Mouse (Mus musculus) hematopoietic stem cell, adult 5-6 weeks (primary cell): ENCODE measurements at regions not wholly inside any gene's neighbourhood (a gene's known extent, or its start where the extent isn't known, plus 50 kb on each side); places are given as distances from the start of the nearest gene placed in this dataset.

ENCODE experiments used
- ATAC-seq, 2 experiments: fragments of 125-278 bp in 1 of 2; replicated peaks in 1 of 2; 2 replicates each; pipeline ENCODE4 v1.8.0; 2016 to 2017; ENCODE audit warnings: inconsistent platforms in 2 of 2, mild to moderate bottlenecking in 2 of 2, moderate number of reproducible peaks in 2 of 2, low read depth in 1 of 2, moderate TSS enrichment in 1 of 2; ENCODE audit not compliant: low FRiP score in 2 of 2, poor library complexity in 2 of 2, severe bottlenecking in 2 of 2, insufficient read depth in 1 of 2, low TSS enrichment in 1 of 2

DNA sequence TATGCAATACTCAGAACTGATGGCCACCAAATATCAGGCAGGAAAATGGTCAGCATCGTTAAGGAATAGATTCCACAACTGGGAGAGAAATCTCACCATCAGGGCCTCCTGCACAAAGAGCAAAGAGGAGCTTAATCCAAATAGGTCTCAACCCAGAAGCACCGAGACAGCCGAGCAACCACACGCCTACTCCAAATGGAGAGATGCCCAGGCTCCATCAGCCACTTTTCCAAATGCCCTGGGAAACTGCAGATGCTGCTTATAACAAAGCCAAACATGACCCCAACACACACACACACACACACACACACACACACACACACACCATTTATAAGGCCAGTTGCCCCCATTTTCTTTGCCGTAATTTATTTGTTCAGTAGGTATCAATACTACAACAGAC, 136.2 kb upstream of the Castor2 start:
- no peak for ATAC-seq

DNA sequence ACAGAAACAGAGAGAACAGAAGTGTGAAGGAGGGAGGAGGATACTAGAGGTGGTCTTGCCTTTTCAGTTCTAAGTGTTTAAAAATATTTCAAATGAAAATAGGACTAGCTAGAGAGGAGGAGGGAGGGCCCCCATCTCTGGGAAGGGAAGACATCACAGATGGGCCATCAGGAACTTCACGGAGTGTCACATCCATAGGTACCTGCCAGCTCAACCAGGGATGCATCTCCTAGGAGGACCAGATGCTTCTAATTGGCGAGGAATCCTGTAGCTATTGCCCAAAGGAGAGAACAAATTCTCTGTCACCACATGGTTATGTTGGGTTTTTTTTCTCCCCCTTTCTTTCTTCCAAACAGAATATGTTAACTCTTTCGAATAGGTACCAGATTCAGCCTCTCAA, 158.7 kb upstream of the Castor2 start:
- ATAC-seq = no peak

DNA sequence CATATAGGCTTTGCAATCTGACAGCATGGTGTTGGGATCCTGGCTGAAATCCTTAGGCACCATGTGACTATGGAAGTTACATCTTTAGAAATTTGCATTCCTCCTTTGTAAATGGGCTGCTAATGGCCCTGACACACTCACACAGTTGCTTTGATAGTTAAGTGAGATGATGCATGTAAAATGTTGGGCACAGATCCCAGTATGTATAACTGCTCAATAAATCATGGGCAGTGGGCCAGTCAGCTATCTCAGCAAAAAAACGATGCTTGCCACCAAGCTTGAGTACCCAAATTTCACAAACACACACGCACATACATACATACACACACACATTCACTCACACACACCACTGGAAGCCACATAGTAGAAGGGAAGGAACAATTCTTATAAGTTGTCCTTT, 159.5 kb upstream of the Castor2 start:
- ATAC-seq = no peak

DNA sequence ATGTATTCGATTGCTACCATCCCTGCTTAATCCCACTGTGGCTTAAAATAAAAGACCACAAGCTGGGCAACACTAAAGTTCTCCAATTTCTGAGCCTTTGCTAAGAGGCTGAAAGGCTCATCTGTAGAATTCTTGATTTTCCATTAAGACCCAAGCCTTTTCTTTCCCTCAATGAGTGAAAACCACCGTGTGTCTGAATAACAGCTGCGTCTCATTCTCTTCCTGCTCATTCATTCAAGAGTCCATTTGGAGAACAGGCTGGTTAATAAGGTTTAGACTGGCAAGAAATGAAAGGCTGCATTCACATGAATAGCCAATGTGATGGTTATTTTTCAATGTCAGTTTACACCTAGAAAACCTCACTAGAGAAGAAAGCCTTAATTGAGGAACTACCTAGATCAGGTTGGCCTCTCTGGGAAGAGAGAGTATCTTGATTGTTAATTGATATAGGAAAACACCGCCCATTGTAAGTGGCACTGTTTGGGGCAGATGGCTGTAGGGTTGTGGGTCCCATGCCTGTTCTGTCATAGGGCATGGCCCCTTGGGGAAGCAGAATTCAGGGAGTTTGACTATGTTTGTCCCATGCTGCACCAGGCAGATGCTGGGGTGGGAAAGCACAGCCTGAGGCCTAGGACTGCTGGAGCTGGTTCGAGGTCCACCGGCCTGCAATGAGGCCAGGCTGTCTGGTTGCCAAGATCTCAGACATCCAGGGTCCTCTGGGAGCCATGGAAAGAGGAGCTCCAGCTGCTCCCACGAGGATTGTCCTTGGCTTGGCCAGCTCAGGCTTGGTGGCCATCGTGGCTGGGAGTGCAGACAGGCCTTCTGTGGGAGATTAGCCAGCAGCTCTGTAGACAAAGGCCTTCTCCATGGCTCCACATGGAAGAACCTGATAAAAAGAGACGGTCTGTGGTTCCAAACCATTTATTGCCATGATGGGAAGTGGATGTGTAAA, 161.3 kb upstream of the Castor2 start:
- ATAC-seq = no peak

DNA sequence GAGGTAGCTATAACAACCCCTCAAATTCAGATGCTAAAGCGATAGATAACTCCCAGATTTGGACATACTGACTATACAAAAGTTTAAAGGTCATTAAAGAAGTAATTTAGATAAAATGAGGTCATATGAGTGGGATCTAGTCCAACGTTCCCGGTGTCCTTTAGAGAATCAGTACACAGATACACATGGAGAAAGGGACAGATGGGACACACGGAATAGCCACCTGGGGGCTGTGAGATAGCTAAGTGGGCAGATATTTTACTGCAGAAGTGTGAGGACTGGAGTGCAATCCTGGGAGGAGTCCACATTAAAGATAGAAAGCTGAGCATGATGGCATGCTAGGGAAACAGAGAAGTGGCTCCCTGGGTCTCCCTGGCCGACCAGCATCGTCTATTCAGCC, 164.1 kb upstream of the Castor2 start:
- no peak for ATAC-seq

DNA sequence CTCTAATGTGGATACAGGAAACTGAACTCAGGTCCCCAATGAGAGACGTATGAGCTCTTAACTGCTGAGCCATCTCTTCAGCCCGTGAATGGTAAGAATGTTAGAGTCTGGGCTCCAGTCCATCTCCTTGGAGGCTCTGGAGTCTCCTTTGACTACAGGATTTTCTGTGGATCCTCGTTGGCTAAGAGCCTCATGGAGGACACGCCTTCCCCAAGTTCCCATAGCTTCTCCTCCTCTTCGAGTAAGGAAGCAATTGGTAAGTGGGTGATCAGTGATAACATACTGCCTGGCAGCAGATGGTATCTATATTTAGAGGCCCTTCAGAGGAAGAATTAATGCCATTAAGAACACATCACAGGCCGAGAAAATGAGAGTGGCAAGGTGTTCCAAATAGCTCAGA, 164.5 kb upstream of the Castor2 start:
- ATAC-seq = no peak

DNA sequence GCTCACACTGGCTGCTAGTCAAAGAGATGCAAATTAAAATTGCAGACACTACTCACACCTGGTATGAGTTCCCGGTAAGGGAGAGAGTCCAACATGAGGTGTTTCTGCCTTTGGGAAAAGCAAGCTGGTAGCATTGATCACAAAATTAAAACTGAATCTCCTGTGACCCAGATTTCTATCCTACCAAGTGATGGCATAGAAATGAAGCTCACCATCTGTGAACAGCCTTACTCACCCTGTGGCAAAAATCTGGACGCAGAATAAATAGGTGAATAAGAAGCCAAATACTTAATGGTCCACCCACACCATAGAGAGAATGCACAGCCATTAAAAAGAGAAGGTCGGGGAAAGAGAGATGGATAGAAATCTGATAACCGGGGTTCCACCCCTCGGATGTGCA, 169.4 kb upstream of the Castor2 start:
- no peak for ATAC-seq

DNA sequence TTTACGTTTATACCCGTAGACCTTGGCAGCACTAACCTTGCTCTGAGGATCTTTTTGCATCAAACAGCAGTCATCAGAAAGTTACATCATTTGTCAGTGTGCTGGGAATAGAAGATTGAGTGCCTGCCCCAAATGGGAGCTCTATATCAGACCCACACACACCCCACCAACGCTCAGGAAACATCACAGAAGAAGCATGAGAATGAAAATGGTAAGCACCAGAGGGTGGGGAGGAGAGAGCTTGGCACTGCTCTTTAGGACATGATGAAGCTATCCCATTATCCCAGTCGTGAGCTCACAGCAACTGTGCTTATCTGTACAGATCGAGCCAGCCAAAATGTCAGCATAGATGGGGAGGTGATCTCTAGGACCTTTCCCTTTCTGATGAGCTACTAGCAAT, 172.5 kb upstream of the Castor2 start:
- ATAC-seq = no peak

DNA sequence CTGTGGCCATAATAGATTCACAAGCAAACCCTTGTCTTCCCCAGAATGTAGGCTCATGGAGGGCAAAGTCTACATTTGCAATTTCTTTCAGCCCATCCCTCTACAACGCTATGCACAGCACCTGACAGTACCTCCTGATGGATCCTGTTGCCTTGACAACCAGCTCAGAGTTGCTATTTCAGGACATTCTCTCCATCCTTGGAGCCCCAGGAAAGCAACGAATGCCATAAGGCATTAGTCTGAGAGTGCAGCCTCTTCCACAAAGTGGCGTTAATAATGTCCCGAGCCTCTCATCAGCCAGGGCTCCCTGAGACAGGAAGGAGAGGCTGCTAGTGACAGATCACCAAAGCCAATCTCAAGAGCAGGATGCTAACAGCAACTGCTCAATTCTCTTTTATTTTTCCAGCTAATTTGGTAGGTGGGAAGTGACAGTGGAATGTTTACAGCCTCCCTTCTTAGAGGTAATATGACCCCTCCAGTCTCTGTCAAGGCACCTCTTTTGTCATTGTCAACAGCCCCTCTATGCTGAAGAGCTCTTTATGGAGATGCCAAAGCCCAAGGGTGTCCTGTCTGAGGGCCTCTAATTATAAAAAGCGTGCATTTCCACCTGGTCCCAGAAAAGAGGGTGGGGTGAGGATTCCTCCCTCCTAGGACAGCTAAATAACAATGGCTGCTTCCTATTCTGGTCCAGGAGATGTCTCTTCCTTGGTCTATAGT, 174.2 kb upstream of the Castor2 start:
- ATAC-seq = no peak

DNA sequence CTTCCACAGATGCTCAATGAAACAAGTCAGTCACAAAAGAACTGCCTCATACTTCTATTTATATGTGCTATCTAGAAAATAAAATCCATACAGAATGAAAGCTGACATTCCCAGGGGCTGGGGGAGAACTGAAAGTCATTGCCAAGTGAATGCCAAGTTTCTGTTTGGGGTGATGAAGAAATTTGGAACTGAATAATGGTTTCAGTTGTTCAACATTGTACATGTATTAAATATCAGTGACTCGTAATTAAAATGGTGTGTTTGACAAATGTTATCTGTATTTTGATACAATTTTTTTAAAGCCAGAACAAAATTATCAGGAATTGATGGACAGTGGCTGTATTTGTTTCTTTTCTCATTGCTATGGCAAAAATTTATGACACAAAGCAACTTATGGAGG, 177.3 kb upstream of the Castor2 start:
- ATAC-seq = no peak

DNA sequence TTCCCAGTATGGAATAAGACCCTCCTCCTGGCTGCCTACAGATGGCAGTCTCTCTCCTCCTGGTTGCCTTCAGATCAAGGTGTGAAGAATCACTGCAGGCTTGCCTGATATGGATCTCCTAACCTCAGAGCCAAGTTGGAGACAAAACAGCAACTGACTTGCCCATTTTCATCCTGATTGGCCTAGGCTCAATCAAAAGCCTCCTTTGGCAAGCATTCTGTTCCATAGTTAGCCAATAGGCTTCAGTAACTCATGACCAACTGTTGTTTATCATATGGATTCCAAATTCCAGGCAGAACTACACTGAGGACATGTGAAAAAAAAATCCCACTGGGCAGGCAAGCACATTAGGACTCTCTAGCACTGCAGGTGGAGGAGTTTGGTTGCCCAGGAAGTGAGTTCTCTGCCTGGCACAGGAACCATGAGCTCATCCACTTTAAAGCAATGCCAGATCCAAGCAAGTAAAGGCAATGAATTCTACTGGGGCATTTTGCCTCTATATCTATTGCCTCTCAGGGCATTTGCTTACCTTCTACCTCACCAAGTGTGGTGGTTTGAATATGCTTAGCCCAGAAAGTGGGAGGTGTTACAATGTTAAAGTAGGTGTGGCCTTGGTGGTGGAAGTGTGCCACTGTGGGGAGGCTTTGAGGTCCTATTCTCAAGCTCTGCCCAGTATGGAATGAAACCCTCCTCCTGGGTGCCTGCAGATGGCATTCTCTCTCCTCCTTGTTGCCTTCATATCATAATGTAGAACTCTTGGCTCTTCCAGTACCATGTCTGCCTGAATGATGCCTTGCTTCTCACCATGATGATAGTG, 183.6 kb upstream of the Castor2 start:
- ATAC-seq = no peak

DNA sequence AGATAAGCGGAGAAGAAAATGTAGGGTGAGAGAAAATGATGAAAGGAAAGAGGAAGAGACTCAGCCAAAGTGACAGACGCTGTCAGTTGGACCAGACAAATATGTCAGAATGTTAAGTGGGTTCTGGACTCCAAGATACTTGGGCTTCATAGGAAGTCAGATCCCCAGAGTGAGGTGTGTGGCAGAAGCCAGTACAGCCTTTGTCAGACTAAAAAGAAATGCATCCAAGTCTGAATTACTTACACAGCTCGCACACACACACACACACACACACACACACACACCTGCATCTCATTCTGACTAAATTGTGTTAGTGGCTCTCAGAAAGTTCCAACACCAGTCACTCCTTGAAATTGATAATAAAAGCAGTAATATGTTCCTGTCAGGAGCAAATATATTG, 192.1 kb upstream of the Castor2 start:
- ATAC-seq = no peak

DNA sequence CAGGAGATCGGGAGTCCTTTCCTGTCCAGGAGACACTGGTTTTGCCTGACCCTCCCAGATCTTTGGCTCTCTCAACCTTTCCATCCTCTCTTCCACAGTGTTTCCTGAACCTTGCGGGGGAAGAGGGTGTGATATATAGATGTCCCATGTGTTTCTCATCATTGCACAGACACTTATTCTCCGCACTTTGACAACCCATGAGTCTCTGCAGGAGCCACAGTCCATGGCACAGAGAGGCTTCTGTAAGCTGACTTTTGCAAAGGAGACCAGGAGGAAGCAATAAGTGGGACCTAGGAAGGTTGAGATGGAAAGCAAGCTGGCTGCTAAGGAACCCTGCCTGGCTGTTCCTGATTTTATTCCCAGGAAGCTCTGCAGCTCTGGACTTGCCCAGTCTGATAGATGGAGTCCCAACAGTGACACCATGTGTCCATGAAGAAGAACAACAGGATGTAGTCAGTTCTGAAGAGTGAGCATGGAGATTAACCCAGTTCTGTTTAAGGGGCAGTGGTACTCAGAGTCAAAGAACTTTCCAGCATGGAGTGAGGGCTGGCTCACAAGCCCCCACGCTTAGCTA, 201.4 kb upstream of the Castor2 start:
- ATAC-seq = no peak

DNA sequence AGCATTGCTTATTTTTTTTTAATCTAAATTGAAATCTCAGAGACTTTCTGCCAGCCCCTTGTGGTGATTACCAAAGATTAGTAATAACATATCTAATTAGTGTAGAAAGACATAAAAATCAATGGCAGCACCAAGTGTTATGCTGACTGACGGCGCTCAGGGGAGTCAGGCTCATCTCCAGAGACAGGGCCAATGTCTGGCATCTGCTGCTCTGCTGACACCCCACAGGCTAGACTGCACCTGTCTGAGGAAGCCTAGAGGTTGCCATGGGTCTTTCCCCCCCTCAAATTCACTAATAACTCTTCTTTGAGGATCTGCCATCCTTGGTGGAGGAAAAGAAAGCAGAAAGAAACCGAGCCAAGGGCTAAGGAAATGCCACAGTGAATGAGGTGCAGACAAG, 208.8 kb upstream of the Castor2 start:
- ATAC-seq = no peak

DNA sequence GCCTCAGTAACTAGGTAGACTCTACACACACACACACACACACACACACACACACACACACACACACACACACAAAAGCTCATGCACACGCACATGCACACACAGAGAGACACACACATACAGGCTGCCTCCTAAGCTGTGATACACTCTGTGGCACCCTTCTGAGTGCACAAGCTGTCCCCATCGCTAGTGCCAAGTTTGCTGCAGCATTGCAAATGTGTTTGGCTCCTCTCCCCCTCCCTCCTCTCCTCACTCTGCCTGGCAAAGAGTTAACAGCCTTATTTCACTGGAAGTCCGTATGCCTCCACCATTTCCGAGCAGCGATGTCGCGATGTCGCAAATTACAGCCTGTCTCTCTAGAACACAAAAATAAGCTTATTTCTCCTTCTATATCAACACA, 209.7 kb upstream of the Castor2 start:
- ATAC-seq = no peak

DNA sequence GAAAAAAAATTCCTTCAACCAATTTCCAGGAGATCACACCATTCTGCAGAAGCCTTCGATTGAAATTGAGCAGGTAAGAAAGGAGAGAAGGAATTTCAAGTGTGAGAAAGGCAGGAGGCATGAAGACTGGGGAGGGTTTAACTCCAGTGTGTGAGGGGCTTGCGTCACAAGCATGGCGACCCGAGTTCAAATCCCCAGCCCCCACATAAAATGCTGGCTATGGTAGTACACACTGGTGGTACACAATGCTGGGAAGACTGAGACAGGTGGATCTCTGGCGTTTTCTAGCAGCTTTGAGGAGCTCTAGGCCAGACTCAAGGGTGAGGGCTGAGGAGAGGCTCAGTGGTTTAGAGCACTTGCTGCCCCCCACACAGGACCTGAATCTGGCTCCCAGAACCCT, 214.0 kb upstream of the Castor2 start:
- no peak for ATAC-seq

DNA sequence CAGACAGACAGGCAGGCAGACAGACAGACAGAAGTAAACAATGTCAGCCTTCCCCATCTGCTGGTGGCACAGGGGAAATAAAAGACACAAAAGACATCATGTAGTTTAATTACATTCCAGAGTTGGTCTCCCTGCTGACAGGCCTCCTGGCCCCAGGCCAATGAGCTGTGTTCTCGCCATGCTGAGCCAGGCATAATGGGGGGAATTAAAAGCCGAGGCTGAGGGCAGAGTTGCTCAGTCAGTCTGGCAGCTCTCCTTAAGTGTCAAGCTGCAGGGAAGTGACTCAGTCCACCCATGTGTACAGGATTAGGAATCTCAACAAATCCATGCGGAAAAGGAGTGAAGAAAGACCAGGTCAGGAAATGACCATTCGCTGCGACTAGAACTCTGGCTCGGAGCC, 214.5 kb upstream of the Castor2 start:
- no peak for ATAC-seq

DNA sequence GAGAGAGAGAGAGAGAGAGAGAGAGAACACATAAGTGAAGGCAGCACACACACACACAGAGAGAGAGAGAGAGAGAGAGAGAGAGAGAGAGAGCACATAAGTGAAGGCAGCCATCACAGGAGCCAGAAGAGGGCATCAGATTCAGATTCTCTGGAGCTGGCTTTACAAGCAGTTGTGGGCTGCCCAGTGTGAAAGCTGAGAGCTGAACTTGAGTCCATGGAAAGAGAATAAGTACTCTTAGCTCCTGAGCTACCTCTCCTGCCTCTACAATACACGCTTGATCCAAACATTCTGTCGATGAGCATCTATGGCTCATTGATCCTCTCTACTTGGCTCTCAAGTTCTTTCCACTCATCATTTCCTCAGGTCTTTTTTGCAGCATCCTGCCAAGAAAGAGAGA, 214.9 kb upstream of the Castor2 start:
- no peak for ATAC-seq
